Mouse (Mus musculus) gastrocnemius, adult 2 months (tissue): ENCODE measurements around the gene Thap8. TPM values are rescaled to one million over a fixed set of nuclear protein-coding genes. Genes with fewer than 3 reads are reported as not detected.
A peak's percentile ranks its signal among the peaks of the same experiment; 100 is the strongest.
"Not testable (repeated sequence)": the region's sequence is repeated elsewhere in the genome, so short reads cannot be mapped to it uniquely, and the experiment has no call there.

Experiments
- DNase-seq: peaks from one replicate; pipeline ENCODE4 v3.0.0; 2022
- H3K27ac ChIP-seq: fragments of 200-600 bp; 2 replicates; pipeline ENCODE4 v1.8.1; 2022; ENCODE audit warnings: mild to moderate bottlenecking
- H3K4me3 ChIP-seq: fragments of 200-600 bp; 2 replicates; pipeline ENCODE4 v1.8.1; 2022; ENCODE audit warnings: mild to moderate bottlenecking, moderate library complexity
- CTCF ChIP-seq: fragments of 200-600 bp; IDR thresholded peaks from 2 replicates; pipeline ENCODE4 v1.8.1; 2022; ENCODE audit warnings: antibody characterized with exemption, mild to moderate bottlenecking, moderate library complexity
- intact Hi-C: fragments of 180-260 bp; cut with DNase I; formaldehyde crosslinking; loops from one replicate; pipeline ENCODE4 v1.15.1; 2025
- long read RNA-seq, 2 experiments: library from polyadenylated mRNA; stranded (forward); transcript quantifications; one replicate each; pipeline ENCODE4 v2.0.0; 2021
- total RNA-seq, 2 experiments: library from RNA; stranded (reverse); gene quantifications; 2 replicates each; pipeline ENCODE4 v1.2.3; 2021

The Thap8 gene
- under 1 TPM in 1 of 2 experiments, not detected in 1; 0.26 TPM for total RNA-seq
- long read RNA-seq, experiment 1: 0 reads
- long read RNA-seq, experiment 2: 0 reads

DNA sequence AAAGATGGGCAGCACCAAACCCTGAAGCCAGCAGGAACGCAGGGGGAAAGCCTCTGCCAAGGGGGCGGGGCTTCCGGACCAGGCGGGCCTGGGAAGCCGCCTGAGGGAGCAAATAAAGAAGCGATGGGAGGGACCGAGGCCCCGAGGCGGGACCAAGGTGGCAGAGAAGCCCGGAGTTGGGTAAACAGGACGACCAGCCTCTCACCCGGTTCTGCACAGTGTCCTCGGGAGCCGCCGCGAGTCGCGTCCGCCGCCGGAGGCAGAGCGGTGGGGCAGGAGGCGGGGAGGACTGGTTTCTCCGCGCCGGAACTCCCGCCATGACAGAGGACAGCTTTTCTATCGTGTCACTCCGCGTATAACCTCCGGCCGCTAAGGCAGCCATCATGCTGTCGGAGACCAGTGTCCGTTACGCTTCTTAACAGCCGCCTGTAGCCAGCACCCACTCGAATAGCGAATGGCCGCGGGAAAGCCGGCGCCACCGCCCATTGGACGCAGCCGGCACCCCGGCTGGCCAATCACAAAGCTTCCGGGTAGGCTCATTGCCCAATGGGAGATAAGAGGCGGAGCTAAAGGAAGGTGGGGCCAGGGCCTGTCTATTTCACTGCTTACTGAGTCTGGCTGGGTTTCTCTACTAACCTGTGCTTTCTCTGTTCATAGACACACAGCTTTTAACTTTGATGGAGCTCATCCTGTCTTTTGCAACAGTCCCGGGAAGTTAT, at the start of gene Thap8, which contains the start of gene Wdr62:
Gene Thap8 (plus strand): TSS at position 144 of the 719 bp plus-strand sequence.
Gene Wdr62 (minus strand): TSS at position 469 of the 719 bp plus-strand sequence.
- peak; percentile 95 for DNase-seq
- peak within 1 kb of the TSS; percentile 84 for H3K4me3 ChIP-seq
- peak within 1 kb of the TSS; percentile 93 for H3K27ac ChIP-seq
- TF ChIP-seq CTCF: no peak
- intact Hi-C loops: loop anchor here (1.0 kb wide), 1 partner anchor 48 kb away; the partner anchor contains the start of gene Tbcb

- TF ChIP-seq CTCF: no peak
- intact Hi-C loops: no loop called here
- DNase-seq: no peak
- Histone ChIP-seq H3K27ac (peak overlapping the region; percentile 98), H3K4me3 (peak overlapping the region; percentile 83)
Observed at GRCm38 (mm10) chr7:30231328-30231668, 48.6 kb upstream of the Thap8 start.

DNA sequence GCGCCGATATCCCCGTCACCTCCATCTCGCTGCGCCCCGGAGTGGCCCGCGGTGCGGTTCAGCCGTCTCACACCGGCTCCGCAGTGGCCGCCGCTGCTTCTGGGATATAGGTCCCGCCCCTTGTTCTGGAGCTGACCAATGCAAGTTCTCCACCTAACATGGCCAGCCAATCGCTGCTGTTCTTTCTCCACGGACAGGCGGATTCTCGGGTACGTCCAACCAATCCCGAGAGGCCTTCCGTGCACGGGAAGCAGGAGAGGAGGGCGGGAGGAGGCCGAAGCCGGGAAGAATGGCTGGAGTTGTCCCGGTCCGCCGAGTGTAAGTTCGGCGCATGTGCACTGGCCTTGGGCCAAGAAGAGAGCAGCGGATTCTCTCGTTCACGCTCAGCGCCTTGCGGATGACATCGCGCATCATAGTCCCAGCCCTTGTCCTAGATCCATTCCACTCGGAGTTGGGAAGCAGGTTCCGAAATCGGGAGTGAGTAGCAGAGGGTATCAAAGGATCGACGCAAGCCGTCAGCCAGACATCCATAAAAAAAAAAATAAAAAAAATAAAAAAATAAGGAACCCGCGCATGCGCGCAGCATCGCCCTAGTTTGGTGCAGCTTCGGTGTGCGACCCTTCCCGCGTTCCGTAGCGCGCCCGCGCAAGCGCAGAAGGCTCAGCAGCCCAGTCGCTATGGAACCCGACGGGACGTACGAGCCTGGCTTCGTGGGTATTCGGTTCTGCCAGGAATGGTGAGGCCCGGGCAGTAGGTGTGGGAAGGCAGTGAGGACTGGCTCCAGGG, 48.0 kb upstream of the Thap8 start, which contains the start of the genes Polr2i and Tbcb:
Gene Polr2i (plus strand): TSS at position 280 of the 786 bp plus-strand sequence.
Gene Tbcb (minus strand): TSS at position 604 of the 786 bp plus-strand sequence.
- intact Hi-C loops: loop anchor here (1.0 kb wide), 1 partner anchor 48 kb away; the partner anchor contains the start of genes Thap8 and Wdr62
- peak within 1 kb of the TSS; percentile 83 for H3K4me3 ChIP-seq
- peak; percentile 99 for DNase-seq
- H3K27ac ChIP-seq: peak within 1 kb of the TSS; percentile 98
- no peak for TF ChIP-seq CTCF

DNA sequence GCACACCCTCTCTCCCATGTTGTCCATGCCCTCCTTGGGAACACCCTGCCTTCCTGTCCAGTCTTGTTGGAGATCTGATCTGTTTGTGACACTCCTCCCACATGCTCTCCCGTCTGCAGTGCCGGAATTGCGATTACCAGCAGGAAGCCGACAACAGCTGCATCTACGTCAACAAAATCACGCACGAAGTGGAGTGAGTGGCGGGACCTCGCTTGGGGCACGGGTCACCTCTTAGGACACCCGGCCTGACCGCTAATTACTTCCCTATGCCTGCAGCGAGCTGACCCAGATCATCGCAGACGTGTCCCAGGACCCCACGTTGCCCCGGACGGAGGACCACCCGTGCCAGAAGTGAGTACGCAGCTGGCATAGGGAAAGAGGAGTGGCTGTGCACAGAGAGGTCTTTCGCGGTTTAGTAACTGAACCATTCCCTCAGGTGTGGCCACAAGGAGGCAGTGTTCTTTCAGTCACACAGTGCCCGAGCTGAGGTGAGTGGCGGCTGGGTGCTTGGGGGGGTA, 47.2 kb upstream of the Thap8 start:
- TF ChIP-seq CTCF: peak; percentile 47
- Histone ChIP-seq H3K27ac (peak overlapping the region; percentile 98), H3K4me3 (peak overlapping the region; percentile 83)
- intact Hi-C loops: loop anchor here (1.0 kb wide), 1 partner anchor 48 kb away; the partner anchor contains the start of genes Thap8 and Wdr62
- peak; percentile 65 for DNase-seq

GRCm38 (mm10) chr7:30233387-30233786, 46.5 kb upstream of the Thap8 start:
- Histone ChIP-seq H3K27ac (peak overlapping the region; percentile 28), H3K4me3 (peak overlapping the region; percentile 83; the same call in 1 of the 2 replicates)
- intact Hi-C loops: no loop called here
- no peak for DNase-seq
- no peak for TF ChIP-seq CTCF

DNA sequence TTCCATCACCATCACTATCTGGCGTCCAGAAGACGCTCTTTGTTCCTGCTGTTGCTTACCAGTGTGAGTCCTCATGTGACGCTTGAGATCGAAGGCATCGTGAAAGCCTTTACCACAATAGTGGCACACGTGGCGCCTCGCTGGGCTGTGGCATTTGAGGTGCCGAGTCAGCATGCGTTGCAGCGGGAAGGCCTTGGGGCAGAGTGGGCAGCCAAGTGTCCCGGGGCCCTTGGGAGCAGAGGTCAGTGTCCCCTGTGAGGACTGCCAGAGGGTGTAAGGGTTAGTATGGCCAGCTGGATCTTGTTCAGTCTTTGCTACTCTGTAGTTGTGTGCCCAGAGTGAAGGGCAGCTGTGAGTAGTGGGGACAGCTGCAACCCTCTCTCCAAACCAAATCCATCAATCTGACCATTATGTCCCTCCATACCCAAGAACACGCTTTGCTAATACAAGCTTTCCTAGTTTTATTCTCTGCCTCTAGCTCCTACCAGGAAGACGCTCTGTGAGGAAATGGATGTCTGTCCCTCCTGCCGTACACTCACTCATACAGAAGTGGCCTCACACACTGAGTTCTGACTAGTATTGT, 45.5 kb upstream of the Thap8 start:
- intact Hi-C loops: no loop called here
- H3K4me3 ChIP-seq: no peak overlapping the region
- no peak for TF ChIP-seq CTCF
- peak overlapping the region; percentile 28 for H3K27ac ChIP-seq
- DNase-seq: peak; percentile 68

GRCm38 (mm10) chr7:30235091-30235490, 44.8 kb upstream of the Thap8 start:
- TF ChIP-seq CTCF: no peak
- Histone ChIP-seq H3K4me3 (no peak overlapping the region), H3K27ac (no peak overlapping the region)
- DNase-seq: no peak
- intact Hi-C loops: no loop called here

- intact Hi-C loops: no loop called here
- TF ChIP-seq CTCF: no peak
- Histone ChIP-seq H3K27ac (peak within 1 kb of the TSS; percentile 9; the same call in 1 of the 2 replicates), H3K4me3 (no peak within 1 kb of the TSS)
- DNase-seq: no peak
Observed at GRCm38 (mm10) chr7:30235625-30236024, 44.3 kb upstream of the Thap8 start, which contains the start of gene Ovol3. Gene Ovol3, minus strand, starts transcription at chr7:30235725.

DNA sequence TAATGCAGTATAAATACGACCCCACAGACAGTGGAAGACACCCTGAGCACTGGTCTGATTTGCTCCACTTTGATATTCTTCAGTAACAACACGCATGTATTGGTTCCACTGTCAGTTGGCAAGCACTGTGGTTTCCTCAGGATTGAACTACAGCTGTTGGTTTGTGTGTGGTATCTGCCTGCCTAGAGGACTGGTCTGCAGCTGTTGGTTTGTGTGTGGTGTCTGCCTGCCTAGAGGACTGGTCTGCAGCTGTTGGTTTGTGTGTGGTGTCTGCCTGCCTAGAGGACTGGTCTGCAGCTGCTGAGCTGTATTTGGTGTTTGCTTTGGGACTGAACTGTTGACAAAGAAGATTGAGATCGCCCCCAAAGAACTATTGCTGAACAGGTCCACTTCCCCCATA, 42.5 kb upstream of the Thap8 start:
- H3K4me3 ChIP-seq, H3K27ac ChIP-seq, DNase-seq, intact Hi-C loops: not testable (repeated sequence)

- DNase-seq: peak; percentile 70
- no peak for TF ChIP-seq CTCF
- Histone ChIP-seq H3K4me3 (peak overlapping the region; percentile 19), H3K27ac (peak overlapping the region; percentile 48)
- intact Hi-C loops: no loop called here
Observed at GRCm38 (mm10) chr7:30251956-30252954, 27.6 kb upstream of the Thap8 start.

DNA sequence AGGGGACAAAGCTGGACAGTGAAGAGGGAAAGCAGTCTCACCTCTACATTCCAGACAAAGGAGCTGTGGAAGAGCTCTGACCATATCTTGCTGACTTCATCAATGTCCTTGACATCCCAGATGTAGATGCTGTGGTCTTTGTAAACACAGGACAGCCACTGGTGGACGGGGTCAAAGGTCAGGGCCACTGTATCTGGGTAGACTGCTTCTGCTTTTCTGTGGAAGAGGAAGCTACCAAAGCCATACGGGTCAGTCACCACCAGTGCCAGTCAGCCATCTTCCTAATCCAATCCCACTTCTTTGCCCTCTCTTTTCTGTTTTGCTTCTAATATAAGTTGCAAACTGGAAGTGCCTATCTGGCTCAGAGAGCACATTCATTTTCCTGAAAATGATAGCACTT, 14.9 kb upstream of the Thap8 start:
- intact Hi-C loops: no loop called here
- TF ChIP-seq CTCF: no peak

More for the DNA sequence above, 14.9 kb upstream of the Thap8 start:
- no peak for DNase-seq
- no peak overlapping the region for H3K27ac ChIP-seq
- no peak overlapping the region for H3K4me3 ChIP-seq
